Mouse (Mus musculus) neutrophil, adult 83 days (primary cell): ENCODE data around the gene Vmn1r71. TPM values are rescaled to one million over a fixed set of nuclear protein-coding genes. Genes with fewer than 3 reads are reported as not detected.

Experiments
- total RNA-seq, 2 experiments: library from RNA; stranded (reverse); gene quantifications; one replicate each; pipeline ENCODE4 v1.2.4; 2023

Gene Vmn1r71
- total RNA-seq: not detected

DNA sequence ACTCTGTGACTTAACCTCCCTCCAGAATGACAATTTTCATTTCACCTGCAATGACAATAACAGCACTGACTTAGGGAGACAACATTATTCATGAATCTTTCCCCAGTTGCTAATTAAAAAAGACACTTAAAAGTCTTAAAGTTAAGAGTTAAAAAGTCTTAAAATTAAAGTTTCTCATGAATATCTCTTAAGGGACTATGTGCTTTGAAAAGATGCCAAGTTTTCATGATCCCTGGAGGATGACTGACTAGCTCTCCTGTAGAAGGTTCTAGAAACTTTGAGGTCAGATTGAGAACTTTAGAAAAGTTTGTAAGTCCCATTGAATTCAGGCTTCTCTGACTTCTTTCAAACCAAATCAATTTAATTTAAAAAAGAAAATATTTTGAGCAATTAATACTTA, at the start of gene Vmn1r71:
Gene Vmn1r71, minus strand, starts transcription at position 101 of the 400 bp plus-strand sequence.

Other genes with a start within 250 kb of the Vmn1r71 start
- not detected for gene Vmn1r68, start 195.9 kb downstream of the Vmn1r71 start, total RNA-seq
- not detected for gene Vmn1r69, start 140.7 kb downstream of the Vmn1r71 start, total RNA-seq
- not detected for gene Vmn1r70, start 122.8 kb downstream of the Vmn1r71 start, total RNA-seq
- not detected for gene Nlrp4b, start 66.6 kb downstream of the Vmn1r71 start, total RNA-seq
- gene Zscan4b, start 150.7 kb upstream of the Vmn1r71 start, total RNA-seq: not detected